Mouse (Mus musculus) olfactory bulb, adult 2 months (tissue): ENCODE results near the gene Fam126a.

Experiments
- CTCF ChIP-seq: fragments of 200-500 bp; IDR thresholded peaks from 2 replicates; pipeline ENCODE4 v1.5.1; 2012; ENCODE audit warnings: low read depth, mild to moderate bottlenecking, low read length, moderate library complexity; ENCODE audit not compliant: insufficient read depth
- POLR2A ChIP-seq: fragments of 200-500 bp; IDR thresholded peaks from 2 replicates; pipeline ENCODE4 v1.6.1; 2012; ENCODE audit warnings: mild to moderate bottlenecking, low read depth, low read length, moderate library complexity; ENCODE audit not compliant: insufficient read depth

DNA sequence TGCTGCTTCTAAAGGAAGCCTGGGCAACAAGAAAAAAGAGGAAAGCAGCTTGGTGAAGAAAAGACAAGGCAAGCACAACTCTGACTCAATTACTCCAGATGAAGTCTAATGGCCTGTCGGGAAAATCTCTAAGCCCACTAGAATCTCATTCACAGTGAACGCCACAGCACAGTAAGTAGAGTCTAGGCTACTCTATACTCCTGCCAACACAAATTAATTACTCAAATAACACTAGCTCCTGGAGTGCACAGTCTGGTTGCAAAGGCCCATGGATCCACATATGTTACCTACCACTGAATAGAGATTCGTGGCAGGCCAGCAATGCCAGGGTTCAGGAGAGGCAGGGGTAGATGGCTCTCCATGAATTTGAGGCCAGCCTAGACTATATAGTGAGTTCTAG, 40.5 kb downstream of the Fam126a start:
- no peak for TF ChIP-seq CTCF
- no peak for TF ChIP-seq POLR2A
